Mouse (Mus musculus) kidney, adult 2 months (tissue): ENCODE measurements around the gene Dlst. TPM values are rescaled to one million over a fixed set of nuclear protein-coding genes. Genes with fewer than 3 reads are reported as not detected.

Source experiments
- DNase-seq: peaks from one replicate; pipeline ENCODE4 v3.0.0; 2021
- H3K27ac ChIP-seq: fragments of 200-500 bp; 2 replicates; pipeline ENCODE4 v1.5.1; 2012; ENCODE audit warnings: low read depth, low read length, control low read depth, inconsistent platforms; ENCODE audit not compliant: insufficient read depth
- H3K27me3 ChIP-seq: fragments of 200-500 bp; replicated peaks from 2 replicates; pipeline ENCODE4 v1.6.1; 2012; ENCODE audit warnings: mild to moderate bottlenecking, moderate library complexity, low read length, inconsistent platforms; ENCODE audit not compliant: control insufficient read depth, insufficient read depth
- H3K36me3 ChIP-seq: fragments of 200-500 bp; 2 replicates; pipeline ENCODE4 v1.6.1; 2012; ENCODE audit warnings: mild to moderate bottlenecking, moderate library complexity, low read length, inconsistent platforms; ENCODE audit not compliant: control insufficient read depth, insufficient read depth
- H3K4me1 ChIP-seq: fragments of 200-500 bp; 2 replicates; pipeline ENCODE4 v1.6.1; 2011; ENCODE audit warnings: low read length; ENCODE audit not compliant: control insufficient read depth, insufficient read depth
- H3K4me3 ChIP-seq: fragments of 200-500 bp; 2 replicates; pipeline ENCODE4 v1.5.1; 2011; ENCODE audit warnings: mild to moderate bottlenecking, low read depth, low read length, control low read depth; ENCODE audit not compliant: insufficient read depth
- CTCF ChIP-seq: fragments of 200-500 bp; conservative IDR thresholded peaks from 2 replicates; pipeline ENCODE4 v1.5.1; 2011; ENCODE audit warnings: low read depth, mild to moderate bottlenecking, control low read depth, low read length, moderate library complexity, mixed read lengths; ENCODE audit not compliant: insufficient read depth, insufficient read length
- POLR2A ChIP-seq: fragments of 200-500 bp; IDR thresholded peaks from one replicate; pipeline ENCODE4 v1.6.1; 2011; ENCODE audit warnings: low read depth, low read length, control low read depth
- WGBS: fragments of 180-500 bp; shearing (Covaris S2); methylation state at CpG from one replicate; pipeline ENCODE4 v1.1.7; 2018; 5-methylcytosine and 5-hydroxymethylcytosine counted together
- polyA plus RNA-seq: library from polyadenylated mRNA; depleted of rRNA; stranded (reverse); fragments of >200 nt; gene quantifications from 2 replicates; pipeline ENCODE4 v1.2.3, GENCODE M21; 2012

The Dlst gene
- polyA plus RNA-seq, 1 experiment: 312 TPM

DNA sequence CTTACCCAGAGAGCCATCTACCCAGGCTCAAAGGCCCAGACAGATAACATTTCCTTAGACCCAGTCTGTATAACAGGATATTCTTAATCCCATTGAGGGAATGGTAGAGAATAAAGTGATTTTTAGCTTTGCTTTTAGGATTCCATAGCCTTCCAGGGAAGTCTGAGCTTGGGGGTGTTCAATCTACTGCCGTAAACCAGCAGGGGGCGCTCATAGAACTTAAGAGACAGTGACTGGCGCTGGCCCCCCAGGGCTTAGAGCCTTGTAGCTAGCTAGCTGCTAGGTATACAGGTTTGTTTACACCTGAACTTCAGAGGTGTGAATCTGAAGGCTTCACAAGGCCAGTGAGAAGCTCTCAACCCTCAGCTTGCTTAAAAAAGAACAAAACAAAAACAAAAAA lies 18.4 kb upstream of the Dlst start:
- TF ChIP-seq CTCF: peak; percentile 66
- TF ChIP-seq POLR2A: no peak
- Histone ChIP-seq H3K27me3 (no peaks in the 10 kb centered on the region), H3K36me3 (no peaks in the 10 kb centered on the region; the same call in 1 of the 2 replicates), H3K4me1 (no peaks in the 10 kb centered on the region), H3K4me3 (no peak overlapping the region), H3K27ac (no peak overlapping the region)
- WGBS: 14% methylated on average over 3 of the region's 3 CpGs
- DNase-seq: peak; percentile 77

- H3K27ac ChIP-seq: no peak overlapping the region
- H3K4me3 ChIP-seq: no peak overlapping the region
- no peaks in the 10 kb centered on the region for H3K27me3 ChIP-seq
- no peaks in the 10 kb centered on the region for H3K4me1 ChIP-seq
- DNase-seq: peak; percentile 33
- no peaks in the 10 kb centered on the region for H3K36me3 ChIP-seq
- 26% methylated on average over 14 of the region's 14 CpGs for WGBS
- TF ChIP-seq POLR2A (no peak), CTCF (no peak)
Observed at GRCm38 (mm10) chr12:85094010-85094409, 16.6 kb upstream of the Dlst start.

- H3K27ac ChIP-seq: no peak overlapping the region
- TF ChIP-seq POLR2A (no peak), CTCF (no peak)
- no peaks in the 10 kb centered on the region for H3K27me3 ChIP-seq
- no peaks in the 10 kb centered on the region for H3K4me1 ChIP-seq
- DNase-seq: no peak
- H3K36me3 ChIP-seq: no peaks in the 10 kb centered on the region
- WGBS: 62% methylated on average over 10 of the region's 10 CpGs
- H3K4me3 ChIP-seq: no peak overlapping the region
Observed at GRCm38 (mm10) chr12:85094706-85095105, 15.9 kb upstream of the Dlst start.

DNA sequence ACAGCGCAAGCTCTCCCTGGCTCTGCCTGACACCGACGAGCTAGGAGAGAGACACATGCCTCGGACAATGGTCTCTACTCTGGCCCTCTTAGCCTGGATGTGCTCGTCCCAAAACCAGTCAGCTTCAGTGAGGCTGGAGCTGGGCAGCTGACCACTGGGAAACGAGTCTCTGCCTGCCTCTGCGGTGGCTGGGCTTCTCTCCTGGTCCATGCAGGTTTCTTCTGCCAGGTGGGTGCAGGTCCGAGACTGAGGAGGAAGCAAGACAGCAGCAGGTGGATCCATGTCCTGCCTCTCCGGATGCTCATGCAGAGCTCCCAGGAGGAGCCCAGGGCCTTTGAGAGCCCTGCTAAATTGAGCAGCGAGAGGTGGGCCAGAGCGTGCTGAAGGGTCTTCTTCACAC lies 15.5 kb upstream of the Dlst start:
- no peak overlapping the region for H3K4me3 ChIP-seq
- WGBS: 90% methylated on average over 11 of the region's 11 CpGs

DNA sequence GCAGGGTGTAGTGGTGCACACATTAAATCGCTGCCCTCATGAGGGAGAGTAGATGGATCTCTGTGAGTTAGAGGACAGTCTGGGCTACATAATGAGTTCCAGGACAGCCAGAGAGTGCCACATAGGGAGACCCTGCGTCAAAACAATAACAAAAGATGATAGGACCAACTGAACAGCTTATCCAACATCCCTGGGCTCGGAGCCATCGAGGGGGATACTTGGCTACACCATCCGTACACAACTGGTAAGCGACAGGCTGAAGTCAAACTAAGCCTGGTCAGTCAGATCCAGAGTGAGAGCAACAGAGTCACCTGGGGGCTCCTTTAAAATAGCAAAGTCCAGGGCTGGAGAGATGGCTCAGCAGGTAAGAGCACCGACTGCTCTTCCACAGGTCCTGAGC lies 14.8 kb upstream of the Dlst start:
- no peak overlapping the region for H3K27ac ChIP-seq
- H3K4me3 ChIP-seq: no peak overlapping the region
- TF ChIP-seq CTCF (no peak), POLR2A (no peak)
- no peaks in the 10 kb centered on the region for H3K4me1 ChIP-seq
- no peak for DNase-seq
- H3K36me3 ChIP-seq: no peaks in the 10 kb centered on the region
- H3K27me3 ChIP-seq: no peaks in the 10 kb centered on the region
- WGBS: 86% methylated on average over 7 of the region's 7 CpGs

More for the DNA sequence above, 15.5 kb upstream of the Dlst start:
- no peak for DNase-seq
- no peaks in the 10 kb centered on the region for H3K27me3 ChIP-seq
- H3K36me3 ChIP-seq: no peaks in the 10 kb centered on the region
- TF ChIP-seq POLR2A: no peak
- TF ChIP-seq CTCF: no peak
- H3K27ac ChIP-seq: no peak overlapping the region
- H3K4me1 ChIP-seq: no peaks in the 10 kb centered on the region

GRCm38 (mm10) chr12:85101001-85101400 lies 9.6 kb upstream of the Dlst start:
- Histone ChIP-seq H3K4me3 (no peak overlapping the region), H3K27me3 (no peaks in the 10 kb centered on the region), H3K4me1 (peaks cover 6% of the 10 kb centered on the region; the same call in 1 of the 2 replicates), H3K27ac (no peak overlapping the region), H3K36me3 (no peaks in the 10 kb centered on the region)
- WGBS: 45% methylated on average over 14 of the region's 14 CpGs
- DNase-seq: no peak
- TF ChIP-seq CTCF (no peak), POLR2A (no peak)

GRCm38 (mm10) chr12:85101521-85102106 lies 9.0 kb upstream of the Dlst start:
- no peaks in the 10 kb centered on the region for H3K27me3 ChIP-seq
- TF ChIP-seq POLR2A: no peak
- TF ChIP-seq CTCF: no peak
- peaks cover 6% of the 10 kb centered on the region; the same call in 1 of the 2 replicates for H3K4me1 ChIP-seq
- no peaks in the 10 kb centered on the region for H3K36me3 ChIP-seq
- no peak overlapping the region for H3K27ac ChIP-seq
- WGBS: 88% methylated on average over 5 of the region's 5 CpGs
- no peak overlapping the region for H3K4me3 ChIP-seq
- DNase-seq: no peak
